Mouse (Mus musculus): ENCODE measurements around the gene Zfp319.

GRCm38 (mm10) chr8:95293172-95293571 is 38.6 kb downstream of the Zfp319 start:
- TF ChIP-seq MYOD1 (IDR thresholded peaks at IDR 0.05; ENCODE audit: control insufficient read depth, insufficient read length, low read depth): no peak
- no peak for TF ChIP-seq CTCF (IDR thresholded peaks at IDR 0.05; ENCODE audit: control insufficient read depth, insufficient read depth, insufficient read length)
- no peak for TF ChIP-seq MAX (IDR thresholded peaks at IDR 0.05)
- no peak for TF ChIP-seq CEBPB (IDR thresholded peaks at IDR 0.05; ENCODE audit: low read depth)
- no peak for TF ChIP-seq FOSL1 (IDR thresholded peaks at IDR 0.05; ENCODE audit: insufficient read depth, low read length, poor library complexity, severe bottlenecking)

All from C2C12 (cell line).